Mouse (Mus musculus) large intestine, adult 2 months (tissue): ENCODE data around the gene Chchd5. TPM values are rescaled to one million over a fixed set of nuclear protein-coding genes. Genes with fewer than 3 reads are reported as not detected.

Experiments used
- polyA plus RNA-seq: library from polyadenylated mRNA; depleted of rRNA; stranded (reverse); fragments of >200 nt; gene quantifications from 2 replicates; pipeline ENCODE4 v1.2.3, GENCODE M21; 2012; rRNA removed

The Chchd5 gene
- polyA plus RNA-seq, 1 experiment: 21.6 TPM

Other genes starting within 250 kb of the Chchd5 start
- 0.78 and 1.3 TPM in 2 replicates for gene Zc3h8, start 185.6 kb upstream of the Chchd5 start, polyA plus RNA-seq
- 0.52 and 0.88 TPM in 2 replicates for gene Zc3h6, start 162.3 kb upstream of the Chchd5 start, polyA plus RNA-seq
- 1.3 and 1.8 TPM in 2 replicates for gene Gm10762, start 162.0 kb upstream of the Chchd5 start, polyA plus RNA-seq
- 0.03 and 0.07 TPM in 2 replicates for gene Vinac1, start 81.5 kb upstream of the Chchd5 start, polyA plus RNA-seq
- gene Ttl, start 63.8 kb upstream of the Chchd5 start, polyA plus RNA-seq: 2.0 and 2.5 TPM in 2 replicates
- 15.9 and 21.0 TPM in 2 replicates for gene Polr1b, start 28.7 kb upstream of the Chchd5 start, polyA plus RNA-seq
- gene Slc20a1, start 69.1 kb downstream of the Chchd5 start, polyA plus RNA-seq: 10.1 and 10.2 TPM in 2 replicates
- gene Ckap2l, start 167.5 kb downstream of the Chchd5 start, polyA plus RNA-seq: 2.2 and 3.8 TPM in 2 replicates
- gene Il1a, start 180.3 kb downstream of the Chchd5 start, polyA plus RNA-seq: 0.12 and 0.48 TPM in 2 replicates
- 2.3 and 3.1 TPM in 2 replicates for gene Il1b, start 241.4 kb downstream of the Chchd5 start, polyA plus RNA-seq